Mouse (Mus musculus) brown adipose tissue, adult 24 weeks (tissue): ENCODE data around the gene Ifnar2. TPM values are rescaled to one million over a fixed set of nuclear protein-coding genes. Genes with fewer than 3 reads are reported as not detected.

ENCODE experiments used
- H3K27ac ChIP-seq: fragments of 200-500 bp; replicated peaks from 2 replicates; pipeline ENCODE4 v1.5.1; 2012; ENCODE audit warnings: low read depth, mild to moderate bottlenecking, low read length
- H3K4me1 ChIP-seq: fragments of 200-500 bp; 2 replicates; pipeline ENCODE4 v1.6.1; 2012; ENCODE audit warnings: low read length, mixed read lengths; ENCODE audit not compliant: control insufficient read depth, insufficient read depth, insufficient read length
- H3K4me3 ChIP-seq: fragments of 200-500 bp; 2 replicates; pipeline ENCODE4 v1.5.1; 2012; ENCODE audit warnings: low read depth, mild to moderate bottlenecking, low read length, moderate library complexity; ENCODE audit not compliant: insufficient read depth
- polyA plus RNA-seq: library from polyadenylated mRNA; stranded (reverse); fragments of >200 nt; gene quantifications from 2 replicates; pipeline ENCODE4 v1.2.4, GENCODE M21; 2012; ENCODE audit not compliant: missing spikeins, insufficient read depth, insufficient read length

Ifnar2 gene
- polyA plus RNA-seq, 1 experiment: 149 TPM

DNA sequence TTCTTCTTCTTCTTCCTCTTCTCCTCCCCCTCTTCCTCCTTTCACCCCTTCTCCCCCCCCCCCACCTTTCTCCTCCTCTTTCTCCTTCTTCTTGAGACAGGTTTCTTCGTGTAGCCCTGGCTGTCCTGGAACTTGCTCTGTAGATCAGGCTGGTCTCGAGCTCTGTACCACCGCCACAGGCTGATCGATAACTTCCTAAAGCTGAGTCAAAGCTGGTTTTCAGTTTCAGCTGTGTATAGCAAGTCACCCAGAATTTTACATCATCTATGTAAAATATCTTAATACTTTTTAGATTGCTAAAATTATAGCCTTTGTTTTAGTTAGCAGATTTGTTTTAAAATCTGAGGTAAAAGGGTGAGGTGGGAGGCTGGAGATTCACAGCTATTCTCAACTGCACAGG lies 72.3 kb downstream of the Ifnar2 start:
- no peak overlapping the region for H3K27ac ChIP-seq
- peaks cover 7% of the 10 kb centered on the region for H3K4me1 ChIP-seq
- H3K4me3 ChIP-seq: no peak overlapping the region

DNA sequence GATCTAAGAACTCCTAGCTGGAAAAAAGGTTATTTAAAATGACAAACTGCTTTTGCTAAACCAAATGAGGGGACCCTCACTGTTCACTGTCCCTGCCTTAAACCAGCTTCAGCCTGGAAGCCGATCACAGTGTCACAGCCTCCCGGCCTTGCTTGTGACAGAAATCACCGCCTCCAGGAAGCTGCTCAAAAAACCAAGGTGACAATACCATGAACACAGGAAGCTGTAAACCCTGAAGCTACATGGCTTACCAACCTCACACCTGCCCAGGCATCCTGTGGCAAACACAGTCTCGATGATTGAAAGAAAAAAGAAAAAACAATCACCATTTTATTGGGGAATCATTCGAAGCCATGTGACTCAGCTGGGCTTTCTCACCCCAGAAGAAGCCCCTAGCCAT lies 73.0 kb downstream of the Ifnar2 start:
- Histone ChIP-seq H3K4me1 (peaks cover 7% of the 10 kb centered on the region), H3K27ac (no peak overlapping the region), H3K4me3 (no peak overlapping the region)

- H3K4me3 ChIP-seq: no peak overlapping the region
- H3K4me1 ChIP-seq: peaks cover 2% of the 10 kb centered on the region
- H3K27ac ChIP-seq: no peak overlapping the region
These were observed 74.4 kb downstream of the Ifnar2 start for GRCm38 (mm10) chr16:91446778-91447511.

- Histone ChIP-seq H3K27ac (no peak overlapping the region), H3K4me3 (no peak overlapping the region), H3K4me1 (peaks cover 6% of the 10 kb centered on the region)
These were observed 74.9 kb downstream of the Ifnar2 start for GRCm38 (mm10) chr16:91447512-91447900.

GRCm38 (mm10) chr16:91448088-91448487 lies 75.5 kb downstream of the Ifnar2 start:
- H3K27ac ChIP-seq: no peak overlapping the region
- no peak overlapping the region for H3K4me3 ChIP-seq
- H3K4me1 ChIP-seq: peaks cover 10% of the 10 kb centered on the region

DNA sequence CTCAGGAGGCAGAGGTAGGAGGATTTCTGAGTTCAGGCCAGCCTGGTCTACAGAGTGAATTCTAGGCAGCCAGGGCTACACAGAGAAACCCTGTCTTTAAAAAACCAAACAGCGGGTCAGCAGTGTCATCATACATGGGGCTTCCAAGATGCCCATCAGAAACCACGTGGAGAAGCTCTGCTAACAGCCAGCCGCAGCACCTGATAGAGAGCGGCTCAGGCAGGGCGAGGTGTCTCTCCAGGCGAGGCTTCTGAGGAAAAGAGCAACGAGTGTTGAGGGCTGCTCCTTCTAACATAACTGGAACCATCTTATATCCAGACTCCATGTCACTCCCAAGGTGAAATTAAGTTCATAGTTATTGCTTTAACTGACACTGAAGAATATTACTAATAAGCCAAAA lies 76.3 kb downstream of the Ifnar2 start:
- Histone ChIP-seq H3K4me1 (peaks cover 15% of the 10 kb centered on the region), H3K4me3 (no peak overlapping the region), H3K27ac (no peak overlapping the region)

DNA sequence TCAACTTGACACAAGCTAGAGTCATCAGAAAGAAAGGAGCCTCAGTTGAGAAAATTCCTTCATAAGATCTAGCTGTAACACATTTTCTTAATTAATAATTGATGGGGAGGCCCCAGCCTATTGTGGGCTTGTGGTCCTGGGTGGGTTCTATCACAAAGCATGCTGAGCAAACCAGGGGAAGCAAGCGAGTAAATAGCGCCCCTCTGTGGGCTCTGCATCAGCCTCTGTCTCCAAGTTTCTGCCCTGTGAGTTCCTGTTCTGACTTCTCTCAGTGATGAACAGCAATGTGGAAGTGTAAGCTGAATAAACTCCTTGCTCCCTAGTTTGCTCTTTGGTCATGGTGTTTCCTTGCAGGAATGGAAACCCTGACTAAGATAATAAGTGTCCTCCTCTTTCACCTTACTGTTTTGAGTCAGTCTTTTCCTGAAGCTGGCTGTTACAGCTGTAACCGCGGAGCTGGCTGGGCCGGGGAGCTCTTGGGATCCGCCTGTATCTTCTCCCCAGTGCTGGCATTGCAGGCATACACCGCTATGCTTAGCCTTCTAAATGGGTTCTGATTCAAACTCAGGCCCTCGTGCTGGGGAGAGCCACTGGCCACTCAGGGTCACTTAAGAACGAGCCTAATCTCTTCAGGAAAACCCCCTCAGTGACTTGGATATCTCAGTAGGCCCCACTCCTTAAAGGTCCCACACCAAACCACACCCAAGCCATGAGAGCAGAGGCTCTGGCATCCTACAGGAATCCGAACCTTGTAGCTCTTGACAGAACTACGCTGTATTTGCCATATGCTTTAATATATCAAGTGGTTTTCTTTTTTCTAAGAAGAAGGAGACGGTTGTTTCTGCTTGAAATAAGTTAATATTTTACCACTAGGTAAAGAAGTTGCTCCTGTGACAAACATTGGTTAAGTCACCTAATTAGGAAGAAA lies 77.8 kb downstream of the Ifnar2 start:
- Histone ChIP-seq H3K4me1 (peaks cover 17% of the 10 kb centered on the region), H3K27ac (no peak overlapping the region), H3K4me3 (no peak overlapping the region)

- Histone ChIP-seq H3K4me3 (no peak overlapping the region), H3K4me1 (peaks cover 21% of the 10 kb centered on the region), H3K27ac (peak overlapping the region; percentile 86)
These were observed 79.4 kb downstream of the Ifnar2 start for GRCm38 (mm10) chr16:91451949-91452348.

DNA sequence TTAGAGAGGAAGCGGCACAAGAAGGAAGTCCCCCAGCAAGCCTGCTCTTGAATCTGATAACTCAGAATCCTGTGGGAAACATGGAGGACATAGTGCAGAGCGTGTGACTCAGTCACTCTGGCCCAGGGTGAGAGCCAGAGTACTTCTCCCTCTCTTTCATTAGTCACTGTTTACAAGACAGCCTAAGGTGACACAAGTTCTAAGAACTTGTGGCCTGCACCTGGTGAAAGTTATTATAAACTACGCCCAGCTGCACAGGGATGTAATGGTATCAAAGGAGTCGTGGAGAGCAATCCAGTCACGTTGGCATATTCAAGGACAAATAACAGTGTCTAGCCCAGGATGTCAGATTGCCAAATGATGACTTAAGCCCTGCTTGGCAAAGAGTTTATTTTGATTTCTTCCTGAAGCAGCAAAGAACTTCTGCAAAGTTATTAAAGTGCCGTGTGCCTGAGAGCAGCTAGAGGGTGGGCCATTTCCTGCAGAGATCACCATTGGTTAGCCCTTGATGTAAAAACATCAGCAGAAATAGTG lies 79.8 kb downstream of the Ifnar2 start:
- peak overlapping the region; percentile 86 for H3K27ac ChIP-seq
- H3K4me1 ChIP-seq: peaks cover 21% of the 10 kb centered on the region
- H3K4me3 ChIP-seq: no peak overlapping the region

Other genes with a start within 250 kb of the Ifnar2 start
- gene Olig2, start 147.3 kb upstream of the Ifnar2 start, polyA plus RNA-seq: not detected in 2 replicates
- 0.63 and 2.3 TPM in 2 replicates for gene Olig1, start 103.0 kb upstream of the Ifnar2 start, polyA plus RNA-seq
- gene Gm21970, start 18.9 kb downstream of the Ifnar2 start, polyA plus RNA-seq: 13.8 TPM in 1 of 2 replicates, not detected in the other
- 29.5 and 44.8 TPM in 2 replicates for gene Il10rb, start 33.4 kb downstream of the Ifnar2 start, polyA plus RNA-seq
- gene Ifnar1, start 112.5 kb downstream of the Ifnar2 start, polyA plus RNA-seq: 18.2 and 19.6 TPM in 2 replicates
- gene Ifngr2, start 174.3 kb downstream of the Ifnar2 start, polyA plus RNA-seq: 15.4 and 22.0 TPM in 2 replicates
- 71.4 and 79.6 TPM in 2 replicates for gene Tmem50b, start 225.0 kb downstream of the Ifnar2 start, polyA plus RNA-seq
- 20.4 and 32.7 TPM in 2 replicates for gene Dnajc28, start 246.2 kb downstream of the Ifnar2 start, polyA plus RNA-seq